Mouse (Mus musculus): ENCODE results near the gene Rap1gap. TPM values are rescaled to one million over a fixed set of nuclear protein-coding genes. Genes with fewer than 3 reads are reported as not detected.

Gene Rap1gap
- polyA plus RNA-seq, 2 experiments: 1.7 to 2.7 TPM

DNA sequence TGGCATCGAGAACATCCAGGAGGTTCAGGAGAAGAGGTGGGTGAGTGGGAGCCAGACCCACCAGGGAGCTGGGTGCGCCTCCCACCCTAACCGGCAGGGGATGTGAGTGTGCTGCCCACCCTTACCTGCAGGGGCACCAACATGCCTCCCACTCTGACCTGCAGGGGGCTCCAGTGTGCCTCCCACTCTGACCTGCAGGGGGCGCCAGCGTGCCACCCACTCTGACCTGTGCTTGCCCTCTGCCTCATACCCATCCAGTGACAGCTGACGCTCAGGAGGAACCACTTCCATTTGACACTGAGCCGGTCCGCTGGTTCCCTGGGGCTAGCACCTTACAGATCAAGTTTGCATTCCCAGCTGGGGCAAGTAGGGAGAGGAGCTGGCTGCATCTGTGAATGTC lies 60.2 kb downstream of the Rap1gap start:
- Histone ChIP-seq H3K4me3 (ENCODE audit: insufficient read depth in 1 of 2, low read depth in 2 of 2, low read length in 2 of 2) (peak overlapping the region; percentile 2 to 28; a peak in 1 of 4 replicates), H3K4me2 (ENCODE audit: low read depth) (peak overlapping the region; percentile 58), H3K9me3 (ENCODE audit: control insufficient read depth, low read length) (no peaks in the 10 kb centered on the region), H3K36me3 (replicated peaks; ENCODE audit: control insufficient read depth, insufficient read depth, low read depth) (no peaks in the 10 kb centered on the region), H3K27me3 (ENCODE audit: control insufficient read depth, insufficient read depth, low read length) (peaks cover 24% of the 10 kb centered on the region), H3K27ac (no peak overlapping the region), H3K9ac (replicated peaks) (no peak overlapping the region), H3K4me1 (replicated peaks; ENCODE audit: control insufficient read depth in 2 of 2, insufficient read depth in 2 of 2, low read length in 1 of 2) (no peaks in the 10 kb centered on the region)
- peak; percentile 100 for TF ChIP-seq CTCF (IDR thresholded peaks at IDR 0.05; ENCODE audit: low read depth)
- no peak for TF ChIP-seq EP300 (IDR thresholded peaks at IDR 0.05; ENCODE audit: low read depth)
- DNase-seq (ENCODE audit: low read depth in 3 of 3, low spot score in 3 of 3): peak in 2 of 3 experiments; percentile 30 to 38
- ATAC-seq (ENCODE audit: insufficient read depth): peak; percentile 14; the same call in 1 of the 2 replicates
- 40% methylated on average over 8 of the region's 8 CpGs for WGBS (ENCODE audit: insufficient replicate concordance)

GRCm38 (mm10) chr4:137725541-137726145 lies 61.1 kb downstream of the Rap1gap start:
- no peak for TF ChIP-seq CTCF (IDR thresholded peaks at IDR 0.05; ENCODE audit: low read depth)
- no peak overlapping the region for H3K4me3 ChIP-seq (ENCODE audit: insufficient read depth in 1 of 2, low read depth in 2 of 2, low read length in 2 of 2)
- H3K27ac ChIP-seq: no peak overlapping the region
- no peaks in the 10 kb centered on the region for H3K4me1 ChIP-seq (replicated peaks; ENCODE audit: control insufficient read depth in 2 of 2, insufficient read depth in 2 of 2, low read length in 1 of 2)
- H3K9ac ChIP-seq (replicated peaks): no peak overlapping the region
- H3K36me3 ChIP-seq (replicated peaks; ENCODE audit: control insufficient read depth, insufficient read depth, low read depth): no peaks in the 10 kb centered on the region
- DNase-seq (ENCODE audit: low read depth in 3 of 3, low spot score in 3 of 3) (no peak), ATAC-seq (ENCODE audit: insufficient read depth) (no peak)
- H3K27me3 ChIP-seq (ENCODE audit: control insufficient read depth, insufficient read depth, low read length): peaks cover 24% of the 10 kb centered on the region
- no peaks in the 10 kb centered on the region for H3K9me3 ChIP-seq (ENCODE audit: control insufficient read depth, low read length)
- no peak overlapping the region for H3K4me2 ChIP-seq (ENCODE audit: low read depth)
- 60% methylated on average over 13 of the region's 13 CpGs for whole genome bisulfite sequencing (ENCODE audit: insufficient replicate concordance)

GRCm38 (mm10) chr4:137726739-137727505 lies 62.4 kb downstream of the Rap1gap start:
- H3K4me2 ChIP-seq (ENCODE audit: low read depth): no peak overlapping the region
- H3K36me3 ChIP-seq (replicated peaks; ENCODE audit: control insufficient read depth, insufficient read depth, low read depth): no peaks in the 10 kb centered on the region
- TF ChIP-seq EP300 (IDR thresholded peaks at IDR 0.05; ENCODE audit: low read depth) (no peak), CTCF (IDR thresholded peaks at IDR 0.05; ENCODE audit: low read depth) (0 out of 2 replicates have a peak, but pooled peaks have one; percentile 4)
- H3K4me3 ChIP-seq (ENCODE audit: insufficient read depth in 1 of 2, low read depth in 2 of 2, low read length in 2 of 2): no peak overlapping the region
- H3K4me1 ChIP-seq (replicated peaks; ENCODE audit: control insufficient read depth in 2 of 2, insufficient read depth in 2 of 2, low read length in 1 of 2): no peaks in the 10 kb centered on the region
- H3K9me3 ChIP-seq (ENCODE audit: control insufficient read depth, low read length): no peaks in the 10 kb centered on the region
- no peak overlapping the region for H3K9ac ChIP-seq (replicated peaks)
- H3K27ac ChIP-seq: no peak overlapping the region
- 69% methylated on average over 18 of the region's 18 CpGs for WGBS (ENCODE audit: insufficient replicate concordance)
- H3K27me3 ChIP-seq (ENCODE audit: control insufficient read depth, insufficient read depth, low read length): peaks cover 24% of the 10 kb centered on the region
- no peak for DNase-seq (ENCODE audit: low read depth in 3 of 3, low spot score in 3 of 3)
- no peak for ATAC-seq (ENCODE audit: insufficient read depth)

DNA sequence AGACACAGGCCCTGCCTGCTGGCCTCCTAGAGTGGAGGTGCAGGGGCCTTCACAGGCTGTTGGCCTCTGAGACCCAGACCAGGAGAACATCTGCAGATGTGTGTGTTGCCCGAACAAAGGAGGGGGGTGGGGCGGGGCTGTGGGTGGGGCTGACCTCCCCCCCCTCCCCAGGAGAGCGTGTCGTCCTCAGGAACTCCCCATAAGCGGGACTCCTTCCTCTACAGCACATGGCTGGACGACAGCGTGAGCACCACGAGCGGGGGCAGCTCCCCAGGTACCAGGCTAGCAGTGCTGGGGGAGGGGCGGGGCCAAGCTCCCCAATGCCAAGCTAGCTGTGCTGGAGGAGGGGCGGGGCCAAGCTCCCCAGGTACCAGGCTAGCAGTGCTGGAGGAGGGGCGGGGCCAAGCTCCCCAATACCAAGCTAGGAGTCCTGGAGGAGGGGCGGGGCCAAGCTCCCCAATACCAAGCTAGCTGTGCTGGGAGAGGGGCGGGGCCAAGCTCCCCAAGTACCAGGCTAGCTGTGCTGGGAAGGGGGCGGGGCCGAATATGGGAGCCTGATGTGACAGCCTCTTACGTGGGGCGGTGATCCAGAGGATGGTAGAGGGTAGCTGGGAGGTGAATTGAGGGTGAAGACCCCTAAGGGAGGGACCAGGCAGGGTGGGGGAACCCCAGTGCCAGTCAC lies 63.1 kb downstream of the Rap1gap start:
- Histone ChIP-seq H3K4me3 (ENCODE audit: insufficient read depth in 1 of 2, low read depth in 2 of 2, low read length in 2 of 2) (no peak overlapping the region), H3K9ac (replicated peaks) (no peak overlapping the region), H3K4me1 (replicated peaks; ENCODE audit: control insufficient read depth in 2 of 2, insufficient read depth in 2 of 2, low read length in 1 of 2) (no peaks in the 10 kb centered on the region), H3K27ac (no peak overlapping the region), H3K36me3 (replicated peaks; ENCODE audit: control insufficient read depth, insufficient read depth, low read depth) (no peaks in the 10 kb centered on the region), H3K27me3 (ENCODE audit: control insufficient read depth, insufficient read depth, low read length) (peaks cover 24% of the 10 kb centered on the region), H3K9me3 (ENCODE audit: control insufficient read depth, low read length) (no peaks in the 10 kb centered on the region), H3K4me2 (ENCODE audit: low read depth) (no peak overlapping the region)
- TF ChIP-seq EP300 (IDR thresholded peaks at IDR 0.05; ENCODE audit: low read depth) (no peak), CTCF (IDR thresholded peaks at IDR 0.05; ENCODE audit: low read depth) (no peak)
- 13% methylated on average over 18 of the region's 18 CpGs for WGBS (ENCODE audit: insufficient replicate concordance)
- DNase-seq (ENCODE audit: low read depth in 3 of 3, low spot score in 3 of 3) (peak; percentile 58 to 63 (median 60)), ATAC-seq (ENCODE audit: insufficient read depth) (peak; percentile 44)

Data from liver, embryonic 14.5 days (tissue).